22 mouse cellular contexts compared by ENCODE assay signal in genomic region chr2:37784473-37784872, GRCm38 (mm10). TPM values are rescaled to one million over a fixed set of nuclear protein-coding genes. Genes with fewer than 3 reads are reported as not detected.
DNase-seq lines count a peak whose midpoint lies in the region; ATAC-seq and TF ChIP-seq lines count a peak whose summit lies in the region.
"Had no signal": no experiment of that assay in that cellular context is flagged by ENCODE, and none has a peak within 500 bp of the region (broad histone marks: within the 10 kb centered on the region; RNA-seq: fewer than 3 reads in every experiment).

No protein-coding gene starts in this region.

- H3K4me1 ChIP-seq in kidney, embryonic 16.5 days (ENCODE audit: insufficient read depth, low read length): peaks cover 39% of the 10 kb centered on the region
- no peaks in the 10 kb centered on the region for H3K4me1 ChIP-seq in lung, postnatal 0 days (ENCODE audit: insufficient read depth, low read depth, low read length)
- H3K4me1 ChIP-seq in stomach, embryonic 14.5 days (ENCODE audit: control insufficient read depth, insufficient read depth, low read length): peaks cover 16% of the 10 kb centered on the region; the same call in 1 of the 2 replicates
- peaks cover 17% of the 10 kb centered on the region for H3K4me1 ChIP-seq in cerebellum, adult 2 months (ENCODE audit: control insufficient read depth, insufficient read depth, low read length)
- peaks cover 16% of the 10 kb centered on the region for H3K4me1 ChIP-seq in hindbrain, postnatal 0 days (ENCODE audit: insufficient read depth, low read length)

- DNase-seq in kidney, adult 9 months: no peak
- DNase-seq in lung, adult 18-20 months: peak; percentile 16 to 20
- DNase-seq in lung, postnatal 0 days (ENCODE audit: low spot score): no peak
- DNase-seq in Muller cell, postnatal 12 days (ENCODE audit: inconsistent ontology term): peak; percentile 93
- no peak for DNase-seq in cerebellum, adult 2 months
- no peak for DNase-seq in hindbrain, postnatal 0 days (ENCODE audit: low spot score)
- DNase-seq: adrenal gland, postnatal 25 days; cerebellum, adult 8-10 months; gastrocnemius, postnatal 10 days; heart, adult 2 months; kidney, adult 8-10 months; left cerebral cortex, postnatal 4 days; right cerebral cortex, postnatal 14 days had no signal

- WGBS in kidney, embryonic 16.5 days: 39% methylated on average over 5 of the region's 5 CpGs
- 56% methylated on average over 5 of the region's 5 CpGs for WGBS in lung, postnatal 0 days
- 58% methylated on average over 5 of the region's 5 CpGs for WGBS in stomach, embryonic 14.5 days
- 56% methylated on average over 5 of the region's 5 CpGs for WGBS in cerebellum, adult 2 months
- 57% methylated on average over 5 of the region's 5 CpGs for WGBS in hindbrain, postnatal 0 days

- no peak overlapping the region for H3K4me3 ChIP-seq in kidney, embryonic 16.5 days (ENCODE audit: low read length)
- no peak overlapping the region for H3K4me3 ChIP-seq in lung, postnatal 0 days (ENCODE audit: low read depth, low read length)
- no peak overlapping the region for H3K4me3 ChIP-seq in stomach, embryonic 14.5 days (ENCODE audit: low read depth, low read length)
- H3K4me3 ChIP-seq in cerebellum, adult 2 months (replicated peaks; ENCODE audit: insufficient read depth, low read depth, low read length): no peak overlapping the region
- no peak overlapping the region for H3K4me3 ChIP-seq in hindbrain, postnatal 0 days (ENCODE audit: low read length)
- H3K4me3 ChIP-seq: embryonic facial prominence, embryonic 13.5 days; heart, adult 2 months; lung, embryonic 15.5 days had no signal

- H3K4me2 ChIP-seq in kidney, embryonic 16.5 days (replicated peaks; ENCODE audit: low read depth, low read length): no peak overlapping the region
- no peak overlapping the region for H3K4me2 ChIP-seq in lung, postnatal 0 days (replicated peaks; ENCODE audit: low read depth, low read length)
- no peak overlapping the region for H3K4me2 ChIP-seq in stomach, embryonic 14.5 days (replicated peaks; ENCODE audit: low read depth, low read length)
- H3K4me2 ChIP-seq in hindbrain, postnatal 0 days (ENCODE audit: low read depth, low read length): no peak overlapping the region
- H3K4me2 ChIP-seq: embryonic facial prominence, embryonic 13.5 days; lung, embryonic 15.5 days had no signal

- no peak for TF ChIP-seq POLR2A in cerebellum, adult 2 months (IDR thresholded peaks at IDR 0.05; ENCODE audit: borderline replicate concordance, insufficient read depth, low read length)

- no peak overlapping the region; the same call in 1 of the 2 replicates for H3K27ac ChIP-seq in kidney, embryonic 16.5 days (ENCODE audit: low read length)
- no peak overlapping the region for H3K27ac ChIP-seq in lung, postnatal 0 days (ENCODE audit: low read length)
- peak overlapping the region; percentile 27; the same call in 1 of the 2 replicates for H3K27ac ChIP-seq in stomach, embryonic 14.5 days (ENCODE audit: low read length)
- no peak overlapping the region for H3K27ac ChIP-seq in cerebellum, adult 2 months (ENCODE audit: insufficient read depth, low read length)
- H3K27ac ChIP-seq in hindbrain, postnatal 0 days: no peak overlapping the region
- H3K27ac ChIP-seq: embryonic facial prominence, embryonic 13.5 days; heart, adult 2 months; lung, embryonic 15.5 days had no signal

- peak; percentile 74 for ATAC-seq in kidney, embryonic 16.5 days (ENCODE audit: low FRiP score, low TSS enrichment)
- ATAC-seq in lung, postnatal 0 days: no peak
- ATAC-seq in stomach, embryonic 14.5 days (ENCODE audit: insufficient number of reproducible peaks, insufficient read depth, low FRiP score, low read depth): no peak
- ATAC-seq in hindbrain, postnatal 0 days: no peak
- ATAC-seq: activated CD4-positive, CD25-positive, alpha-beta regulatory T cell, adult 4 months; hindbrain, embryonic 16.5 days; midbrain, embryonic 16.5 days had no signal

- H3K36me3 ChIP-seq in kidney, embryonic 16.5 days (ENCODE audit: insufficient read depth, low read length): no peaks in the 10 kb centered on the region
- H3K36me3 ChIP-seq in lung, postnatal 0 days (ENCODE audit: insufficient read depth, low read length): no peaks in the 10 kb centered on the region
- no peaks in the 10 kb centered on the region for H3K36me3 ChIP-seq in stomach, embryonic 14.5 days (ENCODE audit: control insufficient read depth, insufficient read depth, low read length)
- no peaks in the 10 kb centered on the region for H3K36me3 ChIP-seq in hindbrain, postnatal 0 days (ENCODE audit: insufficient read depth, low read length)
- H3K36me3 ChIP-seq: embryonic facial prominence, embryonic 13.5 days; lung, embryonic 15.5 days had no signal

- H3K9me3 ChIP-seq in kidney, embryonic 16.5 days (ENCODE audit: low read length): no peaks in the 10 kb centered on the region
- H3K9me3 ChIP-seq in lung, postnatal 0 days (ENCODE audit: low read length): no peaks in the 10 kb centered on the region
- H3K9me3 ChIP-seq in stomach, embryonic 14.5 days (ENCODE audit: control insufficient read depth, low read depth, low read length): no peaks in the 10 kb centered on the region
- no peaks in the 10 kb centered on the region for H3K9me3 ChIP-seq in hindbrain, postnatal 0 days (ENCODE audit: low read length)
- H3K9me3 ChIP-seq: embryonic facial prominence, embryonic 13.5 days; lung, embryonic 15.5 days had no signal

- TF ChIP-seq EP300 in lung, postnatal 0 days (IDR thresholded peaks at IDR 0.05): no peak

- TF ChIP-seq CTCF in lung, postnatal 0 days (IDR thresholded peaks at IDR 0.05): no peak
- no peak for TF ChIP-seq CTCF in cerebellum, adult 2 months (IDR thresholded peaks at IDR 0.05; ENCODE audit: borderline replicate concordance, insufficient read depth, low read depth, low read length)
- TF ChIP-seq CTCF in hindbrain, postnatal 0 days (IDR thresholded peaks at IDR 0.05; ENCODE audit: low read depth): no peak

- H3K9ac ChIP-seq in kidney, embryonic 16.5 days (replicated peaks; ENCODE audit: low read length): no peak overlapping the region
- no peak overlapping the region for H3K9ac ChIP-seq in lung, postnatal 0 days (replicated peaks; ENCODE audit: low read depth)
- H3K9ac ChIP-seq in stomach, embryonic 14.5 days (replicated peaks; ENCODE audit: low read depth, low read length): no peak overlapping the region
- H3K9ac ChIP-seq in hindbrain, postnatal 0 days (replicated peaks; ENCODE audit: low read length): no peak overlapping the region
- H3K9ac ChIP-seq: embryonic facial prominence, embryonic 13.5 days; lung, embryonic 15.5 days had no signal

- peaks cover 6% of the 10 kb centered on the region; the same call in 1 of the 2 replicates for H3K27me3 ChIP-seq in kidney, embryonic 16.5 days (ENCODE audit: insufficient read depth, low read length)
- 0 out of 2 replicates have a peak, but pooled peaks cover 5% of the 10 kb centered on the region for H3K27me3 ChIP-seq in lung, postnatal 0 days (replicated peaks; ENCODE audit: insufficient read depth, low read length)
- no peaks in the 10 kb centered on the region for H3K27me3 ChIP-seq in stomach, embryonic 14.5 days (ENCODE audit: control insufficient read depth, insufficient read depth, low read length)
- H3K27me3 ChIP-seq in cerebellum, adult 2 months (ENCODE audit: control insufficient read depth, insufficient read depth, low read length): no peaks in the 10 kb centered on the region
- no peaks in the 10 kb centered on the region for H3K27me3 ChIP-seq in hindbrain, postnatal 0 days (ENCODE audit: insufficient read depth, low read length)

RNA-seq across cellular contexts. Expression of gene Crb2, which starts 8.4 kb away (rescaled TPM):
- polyA plus RNA-seq in kidney, embryonic 16.5 days (2015; fragmentation: Nextera tagmentation; extraction: Ambion mirVana): 4.5 and 4.6 TPM in 2 replicates
- polyA plus RNA-seq in lung, postnatal 0 days (2015; fragmentation: Nextera tagmentation; extraction: Ambion mirVana): 0.39 and 0.40 TPM in 2 replicates
- 2.4 and 2.5 TPM in 2 replicates for polyA plus RNA-seq in stomach, embryonic 14.5 days (2014; fragmentation: Nextera tagmentation; extraction: Ambion mirVana)
- 1.1 and 1.4 TPM in 2 replicates for polyA plus RNA-seq in cerebellum, adult 2 months (2012; rRNA removed)
- total RNA-seq in hindbrain, postnatal 0 days (2014; rRNA removed): 10.9 and 20.1 TPM in 2 replicates
- 2.4 and 3.4 TPM in 2 replicates for polyA plus RNA-seq in hindbrain, postnatal 0 days (2015; fragmentation: Nextera tagmentation; extraction: Ambion mirVana)
- total RNA-seq: liver, adult 2 months; megakaryocyte, adult 5-6 weeks had no signal

Comparison
In these comparisons a context has a peak if more than half of its experiments do, and no peak if none do; other contexts are left out.
1. DNase-seq: peak in lung, adult 18-20 months (2 of 2) and Muller cell, postnatal 12 days (single experiment); none in kidney, adult 9 months (single experiment), lung, postnatal 0 days (single experiment), cerebellum, adult 2 months (0 of 2) and hindbrain, postnatal 0 days (single experiment).